Mouse (Mus musculus) right cerebral cortex, postnatal 25 days (tissue): ENCODE results near the gene Cd22.
A peak's percentile ranks its signal among the peaks of the same experiment; 100 is the strongest.
"Not testable (repeated sequence)": the region's sequence is repeated elsewhere in the genome, so short reads cannot be mapped to it uniquely, and the experiment has no call there.

Experiments
- DNase-seq: peaks from one replicate; pipeline ENCODE4 v3.0.0; 2022

Gene Cd22

DNA sequence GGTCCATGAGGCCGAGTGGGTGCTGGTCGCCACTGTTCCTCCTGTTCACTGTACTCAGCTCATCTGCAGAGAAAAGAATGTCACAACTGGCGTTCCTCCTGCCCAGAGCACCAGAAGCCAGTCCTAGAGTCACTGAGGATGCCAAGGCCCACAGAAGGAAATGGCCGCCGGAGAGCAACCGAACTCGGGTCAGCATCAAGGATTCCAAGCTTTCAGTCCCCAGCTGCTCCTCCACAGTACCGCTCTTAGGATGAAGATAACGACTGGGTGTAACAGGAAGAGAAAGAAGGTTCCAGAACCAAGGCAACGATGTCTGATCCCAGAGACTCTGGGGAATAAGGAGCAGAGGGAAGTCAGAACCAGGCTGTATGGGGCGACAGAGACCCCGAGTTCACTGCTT lies 18.7 kb downstream of the Cd22 start, which contains the start of gene Ffar1:
Gene Ffar1 (minus strand): TSS at position 101 of the 400 bp plus-strand sequence.
- DNase-seq = no peak

DNA sequence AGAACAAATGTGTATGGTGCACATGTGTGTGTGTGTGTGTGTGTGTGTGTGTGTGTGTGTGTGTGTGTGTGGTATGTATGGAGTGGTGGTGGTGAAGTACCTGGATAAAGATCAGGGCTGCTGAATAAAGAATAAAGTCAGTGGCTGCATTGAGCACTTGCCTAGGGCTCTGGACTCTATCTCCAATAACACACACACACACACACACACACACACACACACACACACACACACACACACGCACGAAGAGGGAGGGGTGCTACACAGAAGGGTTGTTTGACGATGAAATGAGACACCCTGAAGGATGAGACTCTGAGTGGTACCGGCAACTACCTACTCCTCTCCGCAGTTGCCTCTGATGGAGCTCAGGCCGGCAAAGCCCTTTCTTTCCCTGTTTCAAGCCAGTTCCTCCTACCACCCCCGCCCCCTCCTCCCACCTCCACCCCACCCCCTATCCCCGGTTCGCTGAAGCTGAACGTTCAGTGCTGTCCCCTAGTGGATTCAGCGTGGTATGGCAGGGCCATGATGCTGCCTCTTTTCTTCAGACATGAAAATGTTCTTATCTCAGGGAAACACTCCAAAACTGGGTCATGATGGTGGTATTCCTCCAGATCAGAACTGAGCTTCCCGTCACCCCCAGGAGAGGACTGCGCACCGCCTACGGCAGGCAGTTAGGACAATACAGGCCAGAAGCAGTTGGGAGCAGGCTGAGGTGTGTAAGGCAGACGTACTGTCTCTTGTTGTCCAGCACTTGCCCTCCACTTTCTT lies 20.3 kb downstream of the Cd22 start:
- DNase-seq = peak; percentile 34

DNA sequence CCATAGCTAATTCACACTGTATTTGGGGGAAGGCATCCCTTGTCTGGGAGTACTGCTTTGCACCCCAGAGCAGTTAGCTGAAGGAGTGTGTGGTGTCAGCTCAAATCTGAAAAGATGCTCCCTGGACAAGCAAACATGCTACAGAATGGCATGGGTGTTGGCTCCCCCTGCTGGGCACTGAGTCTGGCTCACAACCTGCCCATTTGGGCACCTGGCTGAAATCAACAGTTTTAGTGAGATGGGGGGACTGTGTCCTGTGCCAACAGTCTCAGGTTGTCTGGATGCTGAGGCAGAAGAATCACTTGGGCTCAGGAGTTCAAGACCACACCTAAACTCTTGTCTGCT lies 20.9 kb downstream of the Cd22 start:
- DNase-seq = peak; percentile 66

DNA sequence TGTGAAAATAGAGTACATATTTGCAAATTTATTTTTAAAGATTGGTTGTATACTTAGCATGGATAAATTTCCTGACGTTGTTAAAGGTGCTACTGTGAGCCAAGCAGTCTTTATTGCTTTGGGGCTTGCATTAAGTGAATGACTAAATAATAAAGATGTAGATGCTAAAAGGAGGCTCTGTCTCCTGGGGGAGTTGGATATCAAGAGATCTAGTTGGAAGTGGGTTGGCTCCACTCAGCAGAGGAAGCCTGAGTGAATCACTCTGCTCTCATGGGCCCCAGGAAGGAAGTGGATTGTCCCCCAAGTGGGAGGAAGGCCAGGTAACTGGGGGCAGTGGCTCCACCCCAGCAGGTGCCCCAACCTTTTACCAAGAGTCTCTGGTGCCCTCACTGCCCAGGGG lies 22.4 kb downstream of the Cd22 start:
- DNase-seq = no peak

DNA sequence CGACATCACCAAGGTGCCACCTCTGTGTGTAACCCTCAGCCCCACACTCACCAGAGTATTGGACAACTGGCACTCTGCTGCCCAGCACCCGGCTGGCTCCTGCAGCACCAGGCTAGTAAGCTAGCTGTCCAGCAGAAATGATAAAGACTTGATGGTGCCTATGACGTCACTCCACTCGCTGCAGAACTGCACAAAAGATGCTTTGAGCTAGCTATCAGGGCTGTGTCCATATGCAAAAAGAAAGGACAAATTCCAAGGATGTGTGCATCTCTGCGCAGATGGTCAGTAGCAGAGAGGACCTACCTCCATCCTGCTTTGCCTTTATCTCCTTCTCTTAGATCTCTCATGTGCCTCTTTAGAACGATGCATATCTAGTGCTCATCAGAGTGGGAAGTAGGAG lies 24.1 kb downstream of the Cd22 start, which contains the start of gene Ffar3:
Gene Ffar3 (minus strand): TSS at position 101 of the 400 bp plus-strand sequence.
- no peak for DNase-seq

DNA sequence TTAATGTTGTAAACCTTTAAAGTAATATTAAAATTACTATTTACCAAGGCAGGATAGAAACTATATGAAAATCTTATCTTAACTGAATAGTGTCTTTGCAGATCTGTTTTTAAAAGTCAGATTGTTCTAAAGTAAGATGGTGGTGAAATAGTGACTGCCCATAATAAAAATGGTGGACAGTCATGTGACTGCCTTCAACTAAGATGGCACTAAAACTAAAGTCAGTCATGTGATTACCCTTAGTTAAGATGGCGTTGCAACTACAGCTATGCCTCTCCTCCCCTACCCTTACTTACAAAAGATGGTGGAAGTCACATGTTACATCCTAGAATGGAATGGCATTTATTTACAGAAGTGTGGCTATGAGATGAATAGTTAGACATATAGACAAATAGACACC lies 28.7 kb downstream of the Cd22 start:
- no peak for DNase-seq

DNA sequence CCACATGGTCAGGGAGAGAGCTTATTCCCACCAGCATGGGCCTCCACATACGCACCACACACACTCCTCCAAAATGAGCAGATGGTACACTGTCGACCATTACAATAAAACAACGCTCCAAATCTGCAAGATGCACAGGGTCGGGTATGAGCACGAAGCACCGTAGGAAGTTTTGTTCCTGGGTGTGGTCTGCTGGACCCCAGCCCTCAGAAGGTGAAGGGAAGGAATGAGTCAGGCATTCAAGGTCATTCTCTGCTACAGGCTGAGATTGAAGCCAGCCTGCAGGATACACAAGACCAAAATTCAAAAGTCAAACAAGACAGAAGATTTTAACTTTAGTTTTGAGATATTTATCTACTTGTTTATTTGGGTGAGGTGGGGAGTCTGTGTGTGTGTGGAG lies 32.2 kb downstream of the Cd22 start:
- DNase-seq = no peak

DNA sequence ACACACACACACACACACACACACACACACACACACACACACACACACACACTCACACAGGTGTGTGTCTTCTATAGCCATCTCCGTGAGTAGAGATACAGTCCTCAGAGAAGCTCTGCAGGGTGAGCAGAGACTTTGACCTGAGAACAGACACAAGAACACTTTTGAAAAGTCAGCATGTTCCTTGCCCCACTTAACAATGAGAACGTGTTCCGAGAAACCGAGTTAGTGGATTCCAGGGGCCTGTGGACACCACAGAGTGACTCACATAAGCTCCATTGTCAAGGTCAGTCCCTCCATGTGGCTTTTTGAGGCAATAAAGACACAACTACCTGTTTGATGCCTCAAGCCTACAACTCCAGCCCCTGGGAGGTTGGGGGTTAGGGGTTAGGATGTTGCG lies 32.8 kb downstream of the Cd22 start:
- DNase-seq = no peak

DNA sequence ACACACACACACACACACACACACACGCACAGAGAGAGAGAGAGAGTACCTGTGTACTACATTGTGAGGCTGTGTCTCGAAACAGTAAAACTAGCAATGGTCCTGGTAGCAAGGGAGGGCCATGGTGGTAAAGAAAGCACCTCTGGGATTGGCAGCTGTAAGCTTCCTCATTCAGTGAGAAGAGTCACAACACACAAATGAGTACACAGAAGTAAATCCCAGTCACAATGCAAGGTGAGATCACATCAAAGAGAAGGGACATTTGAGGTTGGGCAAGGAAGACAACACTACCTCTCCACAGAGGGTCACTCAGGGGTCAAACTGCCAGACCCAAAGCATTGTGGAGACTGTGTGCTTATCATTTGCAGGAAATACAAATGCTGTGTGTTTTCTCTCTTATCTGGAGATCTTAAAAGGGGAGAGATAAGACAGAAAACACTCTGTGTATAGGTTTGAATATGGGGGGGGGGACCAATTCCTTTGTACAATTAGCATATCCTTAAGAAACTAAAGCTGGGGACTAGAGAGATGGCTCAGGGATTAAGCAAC lies 33.6 kb downstream of the Cd22 start:
- DNase-seq = no peak

DNA sequence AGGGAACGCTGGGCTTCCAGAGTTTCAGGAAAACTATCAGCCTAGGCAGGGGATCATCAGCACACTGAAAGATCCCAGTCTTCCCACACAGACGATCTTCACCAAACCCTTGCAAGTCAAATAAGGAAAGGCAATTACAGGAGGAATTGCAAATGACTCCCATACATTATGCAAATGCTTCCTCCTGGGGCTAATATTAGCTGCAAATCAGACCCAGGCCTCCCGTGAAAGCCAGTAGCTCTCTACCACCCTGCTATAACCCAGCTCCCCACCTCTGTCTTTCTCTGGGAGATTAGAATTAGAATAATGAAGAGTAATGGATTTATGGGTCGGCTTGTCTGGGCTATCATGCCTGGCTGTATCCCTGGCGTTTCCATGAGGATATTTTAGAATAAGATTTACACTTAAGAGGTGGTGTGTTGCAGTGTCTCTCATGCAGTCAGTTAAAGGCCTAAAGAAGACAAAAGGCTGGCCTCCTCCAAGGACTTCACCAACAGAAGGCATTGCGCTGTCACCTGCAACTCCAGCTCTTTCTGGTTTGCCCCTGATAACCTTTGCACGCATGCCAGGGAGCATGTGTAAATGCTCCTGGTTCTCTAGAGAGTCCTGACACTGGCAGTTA lies 35.4 kb downstream of the Cd22 start:
- no peak for DNase-seq

DNA sequence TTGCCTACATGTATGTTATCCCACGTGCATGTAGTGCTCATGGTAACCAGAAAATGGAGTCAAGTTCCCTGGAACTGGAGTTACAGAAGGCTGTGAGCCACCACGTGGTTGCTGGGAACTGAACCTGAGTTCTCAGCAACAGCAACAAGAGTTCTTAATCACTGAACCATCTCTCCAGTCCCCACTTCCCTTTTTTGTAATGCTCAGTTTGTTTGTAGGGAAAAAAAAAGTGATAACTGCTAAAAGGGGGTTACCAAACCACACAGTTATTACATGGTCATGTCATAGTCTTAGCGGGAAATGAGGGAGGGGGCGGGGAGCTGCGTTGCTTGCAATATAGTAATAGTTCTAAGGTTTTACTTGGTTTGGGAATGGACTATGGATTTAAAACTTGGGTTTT lies 38.0 kb downstream of the Cd22 start:
- DNase-seq = no peak

DNA sequence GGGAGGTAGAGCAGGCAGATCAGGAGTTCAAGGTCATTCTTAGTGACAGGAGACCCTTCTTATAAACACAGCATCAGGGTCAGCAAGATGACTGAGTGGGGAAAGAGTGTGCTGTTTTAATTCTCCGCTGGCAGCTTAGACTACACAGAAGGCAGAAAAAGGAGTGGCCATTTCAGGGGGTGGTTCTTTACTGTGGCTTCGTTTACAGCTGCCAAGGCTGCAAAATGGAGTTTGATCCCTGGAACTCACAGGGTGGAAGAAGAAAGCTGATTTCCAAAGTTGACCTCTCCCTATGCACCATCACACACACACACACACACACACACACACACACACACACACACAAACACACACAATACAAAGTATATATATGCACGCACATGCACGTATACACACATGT lies 38.8 kb downstream of the Cd22 start:
- no peak for DNase-seq

DNA sequence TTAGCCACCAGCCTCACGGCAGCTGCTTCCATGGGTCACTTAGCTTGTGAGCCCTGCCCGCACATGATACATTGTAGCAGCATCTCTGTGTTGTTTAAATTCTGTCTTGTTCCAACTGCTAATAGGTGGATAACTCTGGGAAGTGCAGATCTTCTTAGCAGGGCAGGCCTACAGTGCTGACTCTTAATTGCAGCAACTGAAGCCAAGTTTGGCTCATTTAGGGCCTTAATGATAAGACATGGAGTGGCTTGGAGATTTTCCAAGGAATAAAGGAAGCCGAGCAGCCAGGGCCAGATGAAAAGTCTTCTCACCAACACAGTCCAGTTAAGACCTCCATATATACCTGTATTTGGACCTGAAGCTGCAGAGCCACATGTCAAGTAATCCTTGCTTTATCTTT lies 39.8 kb downstream of the Cd22 start:
- no peak for DNase-seq

DNA sequence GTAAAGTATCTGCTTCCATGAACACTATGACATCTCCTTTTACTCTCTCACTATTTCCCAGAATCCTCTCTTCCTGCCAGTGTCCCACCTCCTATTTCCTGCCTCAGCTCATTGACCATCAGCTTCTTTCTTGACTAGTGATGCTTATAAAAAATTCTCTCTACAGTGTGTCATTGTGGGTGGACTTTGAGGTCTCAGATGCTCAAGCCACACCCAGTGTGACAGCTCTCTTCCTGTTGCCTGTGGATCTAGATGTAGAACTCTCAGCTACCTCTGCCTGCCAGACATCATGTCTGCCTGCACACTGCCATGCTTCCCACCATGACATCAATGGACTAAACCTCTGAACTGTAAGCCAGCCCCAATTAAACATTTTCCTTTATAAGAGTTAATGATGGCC lies 42.9 kb downstream of the Cd22 start:
- no peak for DNase-seq

DNA sequence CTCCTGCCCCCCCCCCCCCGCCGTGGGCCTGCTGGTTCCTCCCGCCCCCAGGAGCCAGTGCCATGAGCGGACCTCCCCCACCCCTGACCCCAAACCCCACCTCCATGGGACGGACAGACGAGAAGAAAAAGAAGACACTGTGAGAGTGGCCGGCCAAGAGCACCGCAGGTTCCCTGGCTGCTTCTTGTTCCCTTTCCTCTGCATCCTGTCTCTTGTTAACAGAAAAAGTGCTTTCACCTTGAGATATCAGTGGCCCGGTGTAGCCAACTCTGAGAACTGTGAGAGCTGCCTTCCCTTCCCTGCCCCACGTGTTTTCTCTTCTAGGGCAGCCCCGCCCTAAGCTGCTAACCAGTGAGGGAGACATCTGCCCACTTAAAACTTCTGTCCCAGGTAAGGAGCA lies 47.5 kb downstream of the Cd22 start:
- DNase-seq = not testable (repeated sequence)

DNA sequence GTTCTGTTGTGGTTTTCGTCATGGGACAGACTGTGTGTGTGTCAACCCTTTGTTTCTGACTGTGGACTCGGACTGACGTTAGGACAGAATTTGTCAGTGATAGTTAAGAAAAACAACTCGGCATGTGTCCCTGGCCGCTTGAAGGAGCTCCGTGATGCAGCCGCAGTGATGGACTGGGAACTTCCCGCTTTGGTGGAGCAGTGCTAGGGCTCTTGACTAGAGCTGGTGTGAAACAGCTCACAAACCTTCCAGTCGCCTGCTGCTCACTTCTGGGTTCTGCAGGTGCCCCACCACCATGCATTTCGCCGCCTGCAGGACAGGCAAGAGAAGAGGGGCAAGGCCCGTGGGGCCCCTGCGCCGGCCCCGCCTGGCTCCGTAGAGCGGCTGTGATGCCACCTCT lies 47.9 kb downstream of the Cd22 start:
- DNase-seq = no peak

DNA sequence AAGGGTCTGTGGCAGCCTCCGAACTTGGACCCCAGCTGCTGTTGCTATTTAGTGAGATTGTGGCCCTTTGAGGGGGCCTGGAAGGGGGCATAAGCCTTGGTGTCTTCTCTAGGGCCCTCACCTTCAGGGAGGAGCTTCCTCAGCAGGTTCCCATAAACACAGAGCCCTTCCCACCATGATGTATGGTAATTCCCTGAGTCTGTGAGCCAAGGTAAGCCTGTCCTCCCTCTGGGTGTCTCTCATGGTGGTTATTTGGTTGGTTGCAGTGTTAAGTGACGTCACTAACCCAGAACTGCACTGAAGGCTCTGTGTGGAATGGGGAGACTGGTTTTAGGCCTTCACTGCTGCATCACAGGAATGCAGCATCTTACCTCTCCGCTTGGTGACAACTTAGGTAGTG lies 50.7 kb downstream of the Cd22 start:
- no peak for DNase-seq

DNA sequence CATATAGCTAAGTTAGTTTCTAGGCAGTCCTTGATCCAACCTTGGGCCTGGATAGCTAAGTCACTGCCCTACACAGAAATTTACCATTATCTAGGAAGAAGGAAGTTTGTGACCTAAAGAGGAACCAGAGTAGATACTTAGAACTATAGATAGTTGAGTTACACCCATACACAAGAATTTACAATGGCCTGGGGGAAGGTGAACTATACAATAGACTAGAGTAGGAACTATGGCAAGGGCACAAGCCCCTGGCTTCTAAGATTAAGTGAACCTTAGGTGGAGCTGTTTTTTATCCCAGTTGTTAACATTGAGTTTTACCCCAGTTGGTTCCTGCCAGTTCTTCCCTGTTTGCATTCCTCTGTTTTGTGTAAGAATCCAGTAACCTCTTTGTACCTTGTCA lies 51.3 kb downstream of the Cd22 start:
- not testable (repeated sequence) for DNase-seq

DNA sequence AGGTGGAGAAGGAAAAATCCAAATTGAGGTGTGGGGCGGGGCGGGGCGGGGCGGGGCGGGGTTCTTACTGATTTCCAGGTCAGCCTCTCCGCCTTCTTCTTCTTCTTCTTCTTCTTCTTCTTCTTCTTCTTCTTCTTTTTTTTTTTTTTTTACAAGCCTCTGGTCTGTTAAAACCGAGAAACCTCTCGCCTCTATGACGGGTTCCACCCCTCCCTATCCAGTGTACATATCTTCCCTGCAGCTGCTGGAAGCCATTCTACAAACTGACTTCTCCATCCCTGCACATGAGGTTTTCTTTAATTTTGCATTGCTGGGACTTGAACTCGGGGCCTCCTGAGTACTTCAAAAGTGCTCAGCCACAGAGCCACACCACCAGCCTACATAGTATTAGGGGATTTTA lies 53.5 kb downstream of the Cd22 start:
- DNase-seq = no peak

DNA sequence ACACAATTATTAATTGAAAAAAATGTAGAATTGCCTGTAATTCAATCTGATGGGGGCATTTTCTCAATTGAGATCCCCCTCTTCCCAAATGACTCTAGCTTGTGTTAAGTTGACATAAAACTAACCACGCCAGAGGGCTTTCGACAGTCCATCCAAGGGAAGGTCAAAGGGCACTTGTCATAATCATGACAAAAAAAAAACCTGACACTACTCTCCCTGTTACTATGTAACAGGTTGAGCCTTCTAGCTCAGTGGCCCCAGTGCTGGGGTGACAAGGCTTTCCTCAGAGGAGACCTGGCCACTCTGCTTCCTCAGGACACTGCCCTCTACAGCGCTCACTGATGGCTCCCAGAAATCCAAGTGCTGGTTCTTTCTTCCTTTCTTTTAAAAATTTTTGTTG lies 55.8 kb downstream of the Cd22 start:
- DNase-seq = no peak

DNA sequence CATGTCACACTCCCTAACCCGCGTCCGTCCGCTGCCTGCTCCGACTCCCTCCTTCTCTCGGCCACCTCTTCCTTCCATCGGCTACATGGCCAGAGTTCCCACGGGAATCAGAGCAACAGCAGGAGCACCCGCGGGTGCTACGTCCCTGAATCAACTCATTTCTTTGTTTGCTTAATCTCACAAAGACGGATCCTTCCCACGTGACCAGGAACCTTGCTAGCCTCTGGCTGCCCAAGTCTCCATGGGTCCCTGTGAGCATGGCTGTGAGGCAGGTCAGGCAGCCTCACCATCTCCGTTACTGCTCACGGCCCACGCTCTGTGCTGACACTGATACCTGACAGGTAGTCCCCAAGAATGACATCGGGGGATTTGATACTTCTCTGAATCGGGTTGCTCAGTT lies 56.5 kb downstream of the Cd22 start, which contains the start of gene Ffar2:
Gene Ffar2 (minus strand): TSS at position 101 of the 400 bp plus-strand sequence.
- no peak for DNase-seq

DNA sequence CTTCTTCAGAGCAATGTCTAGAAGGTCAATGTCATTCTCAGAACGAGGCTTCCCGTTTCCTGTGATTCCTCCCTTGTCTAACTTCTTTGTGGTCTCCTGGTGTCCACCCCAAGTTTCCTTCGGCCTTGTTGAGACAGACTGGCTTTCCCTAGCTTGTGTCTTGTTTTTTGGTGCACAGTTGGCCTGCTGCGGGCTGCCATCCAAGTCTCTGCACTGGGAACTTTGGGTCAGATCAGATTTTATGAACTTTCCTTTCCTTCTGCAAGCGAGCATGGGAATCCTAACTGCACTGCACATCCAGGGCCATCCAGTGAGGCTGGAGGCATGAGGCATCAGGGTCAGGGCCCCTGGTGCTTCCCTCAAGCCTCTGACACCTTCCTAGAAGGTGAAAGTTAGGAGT lies 58.6 kb downstream of the Cd22 start:
- no peak for DNase-seq

DNA sequence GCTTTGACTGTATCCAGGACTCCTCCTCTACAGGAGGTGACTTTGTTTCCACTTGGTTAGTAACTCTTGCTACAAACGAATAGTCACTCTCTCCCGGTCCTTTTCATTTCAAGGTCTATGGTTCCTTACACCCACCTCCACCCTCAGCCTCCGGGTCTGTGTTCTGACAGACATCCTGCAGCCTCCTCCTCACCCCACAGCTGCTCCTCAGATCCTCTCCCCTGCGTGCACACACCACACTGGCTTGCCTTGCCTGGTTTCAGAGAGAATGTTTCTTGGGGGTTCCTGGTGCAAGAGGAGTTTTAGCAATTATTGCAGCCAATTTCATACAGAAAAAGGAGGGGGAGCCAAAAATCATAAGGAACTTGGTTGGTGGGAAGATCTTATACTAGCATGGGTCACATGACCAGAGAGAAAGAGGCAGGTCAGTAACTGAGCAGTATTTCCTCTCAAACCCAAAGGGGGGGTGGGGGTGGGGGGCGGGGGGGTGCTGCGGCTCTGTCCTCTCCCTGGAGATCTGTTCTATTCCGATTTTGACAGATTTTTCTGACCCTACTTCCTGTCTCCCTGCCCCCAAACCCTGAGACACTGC lies 59.2 kb downstream of the Cd22 start:
- DNase-seq = no peak

DNA sequence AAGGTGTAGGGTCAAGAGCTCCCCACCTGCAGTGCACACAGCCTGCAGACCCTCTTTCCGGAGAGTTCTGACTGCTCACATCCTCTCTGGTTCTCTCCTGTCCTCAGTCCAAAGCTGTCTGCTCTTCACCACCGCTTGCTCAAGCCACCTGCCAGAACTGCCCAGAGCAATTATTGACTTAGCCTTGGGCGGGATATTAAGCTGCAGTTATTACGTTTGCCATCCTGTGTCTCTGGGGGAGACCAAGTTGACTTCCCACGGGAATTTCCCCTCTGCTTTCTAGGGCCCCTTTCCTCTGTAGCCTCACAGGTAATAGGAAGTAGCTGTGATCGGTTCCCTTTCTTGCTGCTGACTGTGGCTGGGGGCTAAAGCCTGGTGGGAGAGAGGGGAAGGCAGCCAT lies 60.0 kb downstream of the Cd22 start:
- DNase-seq = no peak
